Mouse (Mus musculus) liver, adult 2 months (tissue): ENCODE results near the gene Plxna1.

Experiments used
- CTCF ChIP-seq: fragments of 200-500 bp; IDR thresholded peaks from 2 replicates; pipeline ENCODE4 v1.5.1; 2011; ENCODE audit warnings: low read depth, low read length, control low read depth
- POLR2A ChIP-seq: fragments of 200-500 bp; IDR thresholded peaks from 2 replicates; pipeline ENCODE4 v1.6.1; 2011; ENCODE audit warnings: low read length, control low read depth; ENCODE audit not compliant: insufficient read depth; ENCODE audit errors: extremely low read depth

DNA sequence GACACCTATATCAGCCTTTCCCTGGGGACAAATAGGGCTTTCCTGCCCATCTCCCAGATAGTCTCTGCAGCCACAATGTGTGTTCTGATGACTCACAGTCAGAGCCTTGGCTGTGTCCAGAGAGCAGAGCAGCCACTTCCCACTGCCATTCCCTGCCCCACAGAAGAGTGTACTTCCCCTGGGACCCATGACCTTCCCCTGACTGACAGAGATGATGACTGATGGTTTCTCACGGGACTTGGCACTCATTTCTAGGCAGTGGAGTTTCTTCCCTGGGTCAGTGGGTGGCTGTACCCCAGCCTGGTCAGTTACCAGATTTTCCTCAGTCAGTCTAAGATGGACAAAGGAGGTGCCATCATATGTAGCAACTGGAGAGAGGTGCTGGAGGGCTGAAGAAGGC is 67.8 kb downstream of the Plxna1 start:
- TF ChIP-seq CTCF = no peak
- no peak for TF ChIP-seq POLR2A
